Mouse (Mus musculus) ovary, postnatal 10 days (tissue): ENCODE data around the gene Tead3.
A peak's percentile ranks its signal among the peaks of the same experiment; 100 is the strongest.

Source experiments
- DNase-seq: peaks from one replicate; pipeline ENCODE4 v3.0.0; 2022; ENCODE audit warnings: low spot score

Gene Tead3

GRCm38 (mm10) chr17:28350466-28351352 lies at the start of gene Tead3:
Gene Tead3 (minus strand): TSS chr17:28350817.
- peak; percentile 73 for DNase-seq

- DNase-seq, result no peak
Observed at GRCm38 (mm10) chr17:28394994-28395393, 44.4 kb upstream of the Tead3 start.

DNA sequence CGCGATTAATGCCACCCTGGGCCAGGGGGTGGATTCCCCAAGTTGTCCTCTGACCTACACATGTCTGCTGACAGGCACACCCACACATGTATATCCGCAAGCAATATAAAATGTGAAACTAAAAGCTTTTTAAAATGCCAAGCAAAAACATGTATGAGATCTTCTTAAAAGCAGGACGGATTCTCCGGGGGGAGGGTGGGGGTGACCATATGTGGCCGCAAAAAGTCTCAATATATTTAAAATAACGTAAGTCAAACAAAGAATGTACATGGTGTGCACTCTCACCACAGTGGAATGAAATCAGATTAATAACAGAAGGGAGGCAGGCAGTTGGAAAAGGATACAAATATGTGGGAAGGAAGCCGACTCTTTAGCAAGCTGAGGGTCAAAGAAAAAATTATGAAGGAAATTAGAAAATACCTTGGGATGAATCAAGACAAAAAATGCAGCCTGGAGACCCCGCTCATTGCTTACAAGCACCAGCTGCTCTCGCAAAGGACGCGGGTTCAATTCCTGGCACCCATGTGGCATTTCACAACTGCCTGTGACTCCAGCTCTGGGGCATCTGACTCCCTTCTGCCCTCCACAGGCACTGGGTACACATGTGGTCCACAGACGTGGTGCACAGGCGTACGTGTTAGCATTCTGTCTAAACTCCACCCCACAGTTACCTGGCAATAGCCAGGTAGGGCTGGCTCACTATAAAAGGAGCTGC lies 43.6 kb upstream of the Tead3 start:
- no peak for DNase-seq

- DNase-seq, result no peak
Observed at GRCm38 (mm10) chr17:28391568-28392432, 41.2 kb upstream of the Tead3 start.

DNA sequence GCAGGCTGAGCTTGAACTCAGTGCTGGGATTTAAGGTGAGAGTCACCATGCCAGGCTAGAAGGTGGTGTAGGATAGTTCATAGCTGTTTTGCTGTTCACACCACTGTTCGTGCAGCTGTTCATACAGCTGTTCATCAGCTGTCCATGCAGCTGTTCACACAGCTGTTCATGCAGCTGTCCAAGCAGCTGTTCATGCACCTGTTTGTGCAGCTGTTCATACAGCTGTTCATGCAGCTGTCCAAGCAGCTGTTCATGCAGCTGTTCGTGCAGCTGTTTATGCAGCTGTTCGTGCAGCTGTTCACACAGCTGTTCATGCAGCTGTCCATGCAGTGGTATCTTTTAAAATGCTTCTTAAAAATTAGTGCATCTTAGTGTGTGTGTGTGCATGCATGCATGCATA lies 37.9 kb upstream of the Tead3 start:
- no peak for DNase-seq

DNA sequence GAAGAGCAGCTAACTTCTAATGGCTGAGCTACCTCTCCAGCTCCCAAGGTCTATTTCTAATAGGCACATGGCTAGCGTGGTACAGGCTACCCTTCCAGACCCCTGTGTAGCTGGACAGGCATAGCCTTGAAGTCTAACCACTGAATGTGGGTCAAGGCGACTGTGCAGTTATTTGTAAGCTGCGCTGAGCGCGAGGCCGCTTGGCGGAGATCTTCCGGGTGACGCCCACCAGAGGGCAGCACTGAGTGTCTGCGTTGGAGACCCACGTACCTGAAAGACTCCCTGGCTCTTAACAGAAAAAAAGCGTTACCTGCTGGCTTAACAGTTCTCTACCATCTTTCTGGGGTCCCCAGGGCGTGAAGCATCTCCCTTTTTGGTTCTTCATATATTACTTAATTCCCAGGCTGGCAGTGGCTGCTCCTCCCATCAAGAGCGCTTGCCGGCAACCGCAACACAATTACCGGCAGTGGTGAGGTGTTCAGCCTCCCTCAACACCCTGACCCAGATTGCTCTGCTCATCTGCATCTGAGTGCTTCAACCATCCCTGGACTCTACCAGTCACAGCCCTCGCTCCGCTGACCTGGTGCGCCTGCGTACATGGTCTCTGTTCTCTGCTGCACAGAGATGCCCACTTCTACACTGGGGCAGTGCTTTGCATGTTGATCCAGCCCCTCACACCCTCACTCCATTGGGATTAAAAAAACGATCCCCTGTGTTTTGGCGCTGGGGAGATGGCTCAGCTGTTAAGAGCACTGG lies 35.7 kb upstream of the Tead3 start:
- peak; percentile 75 for DNase-seq

GRCm38 (mm10) chr17:28384298-28384697 lies 33.7 kb upstream of the Tead3 start:
- DNase-seq, result no peak

GRCm38 (mm10) chr17:28380255-28380654 lies 29.6 kb upstream of the Tead3 start:
- no peak for DNase-seq

GRCm38 (mm10) chr17:28375592-28376061 lies 25.0 kb upstream of the Tead3 start:
- DNase-seq, result no peak

- no peak for DNase-seq
Observed at GRCm38 (mm10) chr17:28374494-28374893, 23.9 kb upstream of the Tead3 start.

- no peak for DNase-seq
Observed at GRCm38 (mm10) chr17:28373821-28374220, 23.2 kb upstream of the Tead3 start.

- no peak for DNase-seq
Observed at GRCm38 (mm10) chr17:28371941-28372340, 21.3 kb upstream of the Tead3 start.

GRCm38 (mm10) chr17:28371286-28371685 lies 20.7 kb upstream of the Tead3 start:
- DNase-seq, result no peak

- no peak for DNase-seq
Observed at GRCm38 (mm10) chr17:28369056-28369455, 18.4 kb upstream of the Tead3 start.

DNA sequence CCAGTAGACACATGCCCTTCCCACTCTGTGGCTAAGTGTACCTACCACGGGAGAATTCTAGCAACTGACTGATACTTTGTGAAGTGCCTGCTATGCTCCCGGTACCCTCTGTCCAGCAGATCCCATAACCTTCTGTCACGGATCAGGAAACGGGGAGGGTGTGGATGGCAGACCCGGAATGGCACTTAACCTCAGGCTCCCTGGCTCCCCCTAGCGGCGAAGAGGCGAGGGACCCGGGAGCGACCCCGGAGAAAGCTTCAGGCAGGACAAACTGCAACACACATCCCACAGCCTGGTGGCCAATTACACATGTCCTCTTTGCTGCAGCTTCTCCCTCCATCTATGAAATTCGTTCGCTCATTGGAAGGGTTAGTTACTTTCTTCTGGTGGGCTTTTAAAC lies 17.8 kb upstream of the Tead3 start:
- peak; percentile 59 for DNase-seq

DNA sequence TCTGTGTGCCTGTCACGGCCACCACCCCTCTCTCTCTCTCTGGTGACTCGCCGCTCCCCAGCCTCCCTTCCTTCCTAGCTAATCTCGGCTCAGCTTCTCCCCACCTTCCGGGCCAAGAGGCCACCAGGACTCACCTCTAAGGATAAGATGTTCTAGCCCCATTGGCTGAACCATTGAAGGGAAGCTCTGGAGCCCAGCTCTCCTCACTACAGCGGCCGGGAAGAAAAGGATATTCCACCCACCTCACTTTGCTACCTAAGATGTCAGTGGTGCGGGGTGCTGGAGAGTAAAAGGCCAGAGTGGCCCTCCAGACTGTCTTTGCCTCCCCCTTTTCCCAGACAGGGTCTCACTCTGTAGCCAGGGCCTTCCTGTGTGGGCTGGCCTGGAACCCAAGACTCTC lies 14.5 kb upstream of the Tead3 start, which contains the start of gene Tulp1:
Gene Tulp1, minus strand, starts transcription at position 101 of the 400 bp plus-strand sequence.
- no peak for DNase-seq

DNA sequence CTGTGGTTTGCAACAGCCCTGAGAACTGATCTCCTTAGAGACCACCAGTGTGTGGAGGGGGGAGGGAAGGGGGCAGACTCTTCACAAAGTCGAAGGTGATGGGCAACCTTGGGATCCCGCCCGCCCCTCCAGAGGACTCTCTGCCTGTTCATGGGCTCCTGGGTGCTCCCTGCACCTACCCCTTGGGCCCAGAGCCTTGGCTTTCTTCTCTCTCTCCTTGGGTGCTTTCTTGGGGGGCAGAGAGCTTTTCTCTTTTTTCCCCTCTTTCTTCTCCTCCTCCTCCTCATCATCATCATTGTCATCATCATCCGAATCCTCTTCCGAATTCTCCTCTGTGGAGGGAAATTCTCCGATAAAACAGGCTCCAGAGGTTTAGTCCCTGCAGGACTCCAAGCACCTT lies 12.9 kb upstream of the Tead3 start:
- no peak for DNase-seq

GRCm38 (mm10) chr17:28362653-28363292 lies 12.2 kb upstream of the Tead3 start:
- DNase-seq, result no peak

- DNase-seq, result no peak
Observed at GRCm38 (mm10) chr17:28361921-28362652, 11.5 kb upstream of the Tead3 start.
